Mouse (Mus musculus) heart, adult 2 months (tissue): ENCODE results near the gene Kcnip2.

Source experiments
- CTCF ChIP-seq: fragments of 200-600 bp; IDR thresholded peaks from 2 replicates; pipeline ENCODE4 v1.8.1; 2022; ENCODE audit warnings: antibody characterized with exemption, mild to moderate bottlenecking, moderate library complexity
- POLR2A ChIP-seq: fragments of 200-500 bp; IDR thresholded peaks from 2 replicates; pipeline ENCODE4 v1.6.1; 2011; ENCODE audit warnings: mild to moderate bottlenecking, low read depth, low read length, control low read depth; ENCODE audit not compliant: insufficient read depth

DNA sequence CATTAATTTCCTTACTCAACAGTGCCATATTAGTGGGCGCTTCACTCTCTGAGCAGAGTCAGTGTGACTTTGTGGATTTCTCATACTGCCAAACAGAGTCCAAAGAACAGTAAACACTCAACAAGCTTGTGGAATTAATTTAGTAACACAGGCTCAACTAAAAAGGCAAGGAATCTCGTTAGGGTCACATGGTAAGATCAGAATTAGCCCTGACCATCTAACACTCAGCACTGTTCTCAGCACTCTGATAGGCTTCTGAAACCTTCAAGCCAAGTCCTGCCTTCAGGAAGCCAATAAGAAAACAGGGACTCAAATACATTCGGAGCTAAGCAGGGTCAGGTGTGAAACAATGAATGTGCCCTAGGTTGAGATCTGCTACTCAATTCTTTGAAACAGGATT, 10.3 kb upstream of the Kcnip2 start:
- TF ChIP-seq CTCF (no peak), POLR2A (peak; percentile 42; the same call in 1 of the 2 replicates)
